Mouse (Mus musculus) limb, embryonic 13.5 days (tissue): ENCODE results near the gene Frmd5. TPM values are rescaled to one million over a fixed set of nuclear protein-coding genes. Genes with fewer than 3 reads are reported as not detected.

ENCODE experiments used
- ATAC-seq: fragments of 200-750 bp; cut with Nextera tagmentation; 2 replicates; pipeline ENCODE4 v1.8.0; 2017; ENCODE audit warnings: low read depth, moderate number of reproducible peaks, moderate TSS enrichment; ENCODE audit not compliant: low FRiP score
- H3K27ac ChIP-seq: fragments of 300-500 bp; sonication (generic); 2 replicates; pipeline ENCODE4 v1.5.1; 2015; ENCODE audit warnings: inconsistent platforms, mild to moderate bottlenecking, moderate library complexity
- H3K27me3 ChIP-seq: fragments of 300-500 bp; sonication (generic); 2 replicates; pipeline ENCODE4 v1.6.1; 2015; ENCODE audit warnings: mild to moderate bottlenecking, inconsistent platforms
- H3K36me3 ChIP-seq: fragments of 300-500 bp; sonication (generic); 2 replicates; pipeline ENCODE4 v1.6.1; 2015; ENCODE audit warnings: inconsistent platforms, mild to moderate bottlenecking, moderate library complexity
- H3K4me1 ChIP-seq: fragments of 300-500 bp; sonication (generic); 2 replicates; pipeline ENCODE4 v1.6.1; 2015; ENCODE audit warnings: inconsistent platforms
- H3K4me2 ChIP-seq: fragments of 300-500 bp; sonication (generic); replicated peaks from 2 replicates; pipeline ENCODE4 v1.6.1; 2015; ENCODE audit warnings: inconsistent platforms, mild to moderate bottlenecking, moderate library complexity
- H3K4me3 ChIP-seq: fragments of 300-500 bp; sonication (generic); 2 replicates; pipeline ENCODE4 v1.5.1; 2015; ENCODE audit warnings: moderate library complexity, mild to moderate bottlenecking, inconsistent platforms
- H3K9ac ChIP-seq: fragments of 300-500 bp; sonication (generic); 2 replicates; pipeline ENCODE4 v1.6.1; 2015; ENCODE audit warnings: mild to moderate bottlenecking, inconsistent platforms
- H3K9me3 ChIP-seq: fragments of 300-500 bp; sonication (generic); 2 replicates; pipeline ENCODE4 v1.6.1; 2016; ENCODE audit warnings: inconsistent platforms
- WGBS: fragments of 180-500 bp; shearing (Covaris S2); methylation state at CpG from one replicate; pipeline ENCODE4 v1.1.7; 2015; 5-methylcytosine and 5-hydroxymethylcytosine counted together
- polyA plus RNA-seq: library from polyadenylated mRNA; unstranded; fragments of >200 nt; fragmentation: Nextera tagmentation; extraction: Ambion mirVana; gene quantifications from 2 replicates; pipeline ENCODE4 v1.2.1, GENCODE M21; 2015

Gene Frmd5
- polyA plus RNA-seq, 1 experiment from 2014 or later, result 2.0 TPM

- 79% methylated on average over 9 of the region's 9 CpGs for WGBS
- Histone ChIP-seq H3K27ac (no peak overlapping the region), H3K9ac (no peak overlapping the region), H3K4me1 (no peaks in the 10 kb centered on the region), H3K4me2 (no peak overlapping the region), H3K4me3 (no peak overlapping the region), H3K9me3 (no peaks in the 10 kb centered on the region), H3K27me3 (no peaks in the 10 kb centered on the region), H3K36me3 (no peaks in the 10 kb centered on the region)
- ATAC-seq, result no peak
Measured at GRCm38 (mm10) chr2:121760646-121761045, 46.2 kb downstream of the Frmd5 start.

- Histone ChIP-seq H3K4me1 (no peaks in the 10 kb centered on the region), H3K4me3 (no peak overlapping the region), H3K36me3 (no peaks in the 10 kb centered on the region), H3K9ac (no peak overlapping the region), H3K27ac (no peak overlapping the region), H3K27me3 (no peaks in the 10 kb centered on the region), H3K9me3 (no peaks in the 10 kb centered on the region), H3K4me2 (no peak overlapping the region)
- 86% methylated on average over 8 of the region's 8 CpGs for WGBS
- ATAC-seq, result no peak
Measured at GRCm38 (mm10) chr2:121758258-121758657, 48.6 kb downstream of the Frmd5 start.

GRCm38 (mm10) chr2:121756336-121756735, 50.6 kb downstream of the Frmd5 start:
- Histone ChIP-seq H3K27ac (no peak overlapping the region), H3K36me3 (no peaks in the 10 kb centered on the region), H3K9me3 (no peaks in the 10 kb centered on the region), H3K27me3 (no peaks in the 10 kb centered on the region), H3K4me2 (no peak overlapping the region), H3K4me3 (no peak overlapping the region), H3K4me1 (no peaks in the 10 kb centered on the region), H3K9ac (no peak overlapping the region)
- WGBS, result 100% methylated on average over 1 of the region's 1 CpGs
- ATAC-seq, result no peak

GRCm38 (mm10) chr2:121755056-121755455, 51.8 kb downstream of the Frmd5 start:
- H3K36me3 ChIP-seq, result no peaks in the 10 kb centered on the region
- H3K27me3 ChIP-seq, result no peaks in the 10 kb centered on the region
- H3K4me3 ChIP-seq, result no peak overlapping the region
- no peaks in the 10 kb centered on the region for H3K9me3 ChIP-seq
- no peak for ATAC-seq
- WGBS, result 60% methylated on average over 6 of the region's 6 CpGs
- no peak overlapping the region for H3K4me2 ChIP-seq
- no peak overlapping the region for H3K27ac ChIP-seq
- no peak overlapping the region for H3K9ac ChIP-seq
- no peaks in the 10 kb centered on the region for H3K4me1 ChIP-seq

GRCm38 (mm10) chr2:121750121-121750520, 56.8 kb downstream of the Frmd5 start:
- Histone ChIP-seq H3K9me3 (no peaks in the 10 kb centered on the region), H3K36me3 (no peaks in the 10 kb centered on the region), H3K27me3 (no peaks in the 10 kb centered on the region), H3K27ac (no peak overlapping the region), H3K4me2 (no peak overlapping the region), H3K4me3 (no peak overlapping the region), H3K4me1 (no peaks in the 10 kb centered on the region), H3K9ac (no peak overlapping the region)
- WGBS, result 79% methylated on average over 6 of the region's 6 CpGs
- ATAC-seq, result no peak

GRCm38 (mm10) chr2:121741151-121741550, 65.7 kb downstream of the Frmd5 start:
- 84% methylated on average over 2 of the region's 2 CpGs for WGBS

GRCm38 (mm10) chr2:121739410-121739809, 67.5 kb downstream of the Frmd5 start:
- Histone ChIP-seq H3K36me3 (no peaks in the 10 kb centered on the region), H3K4me3 (no peak overlapping the region), H3K9ac (no peak overlapping the region), H3K27ac (no peak overlapping the region), H3K4me1 (no peaks in the 10 kb centered on the region), H3K9me3 (no peaks in the 10 kb centered on the region), H3K4me2 (no peak overlapping the region), H3K27me3 (no peaks in the 10 kb centered on the region)
- WGBS, result 90% methylated on average over 4 of the region's 4 CpGs
- ATAC-seq, result no peak

More at GRCm38 (mm10) chr2:121741151-121741550, 65.7 kb downstream of the Frmd5 start:
- Histone ChIP-seq H3K9me3 (no peaks in the 10 kb centered on the region), H3K27ac (no peak overlapping the region), H3K4me2 (no peak overlapping the region), H3K9ac (no peak overlapping the region), H3K4me1 (no peaks in the 10 kb centered on the region), H3K4me3 (no peak overlapping the region), H3K27me3 (no peaks in the 10 kb centered on the region), H3K36me3 (no peaks in the 10 kb centered on the region)
- no peak for ATAC-seq

- Histone ChIP-seq H3K4me2 (no peak overlapping the region), H3K9ac (no peak overlapping the region), H3K27me3 (no peaks in the 10 kb centered on the region), H3K4me3 (no peak overlapping the region), H3K4me1 (no peaks in the 10 kb centered on the region), H3K36me3 (no peaks in the 10 kb centered on the region), H3K9me3 (no peaks in the 10 kb centered on the region), H3K27ac (no peak overlapping the region)
- ATAC-seq, result no peak
- WGBS, result 82% methylated on average over 7 of the region's 7 CpGs
Measured at GRCm38 (mm10) chr2:121733426-121733825, 73.5 kb downstream of the Frmd5 start.

GRCm38 (mm10) chr2:121730486-121730885, 76.4 kb downstream of the Frmd5 start:
- ATAC-seq, result no peak
- no peaks in the 10 kb centered on the region for H3K9me3 ChIP-seq
- 94% methylated on average over 11 of the region's 11 CpGs for WGBS
- H3K4me3 ChIP-seq, result no peak overlapping the region
- H3K9ac ChIP-seq, result no peak overlapping the region
- H3K4me2 ChIP-seq, result no peak overlapping the region
- H3K4me1 ChIP-seq, result peaks cover 6% of the 10 kb centered on the region; the same call in 1 of the 2 replicates
- no peak overlapping the region for H3K27ac ChIP-seq
- H3K27me3 ChIP-seq, result no peaks in the 10 kb centered on the region
- H3K36me3 ChIP-seq, result no peaks in the 10 kb centered on the region

- Histone ChIP-seq H3K9ac (no peak overlapping the region), H3K36me3 (no peaks in the 10 kb centered on the region), H3K4me2 (no peak overlapping the region), H3K27me3 (no peaks in the 10 kb centered on the region), H3K4me3 (no peak overlapping the region), H3K27ac (no peak overlapping the region), H3K9me3 (no peaks in the 10 kb centered on the region), H3K4me1 (peaks cover 6% of the 10 kb centered on the region; the same call in 1 of the 2 replicates)
- no peak for ATAC-seq
- 62% methylated on average over 9 of the region's 9 CpGs for WGBS
Measured at GRCm38 (mm10) chr2:121728907-121729575, 77.8 kb downstream of the Frmd5 start.

GRCm38 (mm10) chr2:121724866-121725265, 82.0 kb downstream of the Frmd5 start:
- Histone ChIP-seq H3K27me3 (no peaks in the 10 kb centered on the region), H3K4me1 (peaks cover 6% of the 10 kb centered on the region; the same call in 1 of the 2 replicates)
- 59% methylated on average over 4 of the region's 4 CpGs for WGBS

GRCm38 (mm10) chr2:121723796-121724195, 83.1 kb downstream of the Frmd5 start:
- Histone ChIP-seq H3K27ac (no peak overlapping the region), H3K4me1 (peaks cover 6% of the 10 kb centered on the region; the same call in 1 of the 2 replicates), H3K4me2 (no peak overlapping the region), H3K36me3 (no peaks in the 10 kb centered on the region), H3K9me3 (no peaks in the 10 kb centered on the region), H3K27me3 (no peaks in the 10 kb centered on the region), H3K9ac (no peak overlapping the region), H3K4me3 (no peak overlapping the region)
- WGBS, result 73% methylated on average over 8 of the region's 8 CpGs
- ATAC-seq, result no peak

More at GRCm38 (mm10) chr2:121724866-121725265, 82.0 kb downstream of the Frmd5 start:
- no peak overlapping the region for H3K27ac ChIP-seq
- no peak overlapping the region for H3K9ac ChIP-seq
- no peak overlapping the region for H3K4me3 ChIP-seq
- no peaks in the 10 kb centered on the region for H3K9me3 ChIP-seq
- no peak overlapping the region for H3K4me2 ChIP-seq
- no peaks in the 10 kb centered on the region for H3K36me3 ChIP-seq
- no peak for ATAC-seq

GRCm38 (mm10) chr2:121719000-121719399, 87.9 kb downstream of the Frmd5 start:
- Histone ChIP-seq H3K9me3 (peaks cover 3% of the 10 kb centered on the region; the same call in 1 of the 2 replicates), H3K4me1 (no peaks in the 10 kb centered on the region), H3K27ac (no peak overlapping the region), H3K9ac (no peak overlapping the region), H3K36me3 (no peaks in the 10 kb centered on the region), H3K4me3 (no peak overlapping the region), H3K27me3 (no peaks in the 10 kb centered on the region), H3K4me2 (no peak overlapping the region)
- no peak for ATAC-seq
- WGBS, result 90% methylated on average over 6 of the region's 6 CpGs
